Mouse (Mus musculus) granulocyte monocyte progenitor cell, adult 5-6 weeks (primary cell): ENCODE measurements at regions not wholly inside any gene's neighbourhood (a gene's known extent, or its start where the extent isn't known, plus 50 kb on each side); places are given as distances from the start of the nearest gene placed in this dataset.

ENCODE experiments used
- ATAC-seq: replicated peaks from 2 replicates; pipeline ENCODE4 v1.8.0; 2016; ENCODE audit warnings: mild to moderate bottlenecking, moderate TSS enrichment, inconsistent platforms; ENCODE audit not compliant: poor library complexity, severe bottlenecking

- no peak for ATAC-seq
These were observed 135.5 kb upstream of the Mrps10 start for GRCm38 (mm10) chr17:47233003-47233678.

- no peak for ATAC-seq
These were observed 138.0 kb upstream of the Mrps10 start for GRCm38 (mm10) chr17:47230715-47231114.

GRCm38 (mm10) chr17:47226391-47226790 lies 142.3 kb upstream of the Mrps10 start:
- no peak for ATAC-seq

GRCm38 (mm10) chr17:47225306-47226269 lies 143.1 kb upstream of the Mrps10 start:
- ATAC-seq: peak; percentile 74

- peak; percentile 62 for ATAC-seq
These were observed 147.5 kb upstream of the Mrps10 start for GRCm38 (mm10) chr17:47221068-47221796.

GRCm38 (mm10) chr17:47219846-47220245 lies 148.8 kb upstream of the Mrps10 start:
- ATAC-seq: no peak

- ATAC-seq: no peak
These were observed 152.2 kb upstream of the Mrps10 start for GRCm38 (mm10) chr17:47216490-47216889.

GRCm38 (mm10) chr17:47215841-47216240 lies 152.8 kb upstream of the Mrps10 start:
- ATAC-seq: peak; percentile 69

- peak; percentile 89 for ATAC-seq
These were observed 154.6 kb upstream of the Mrps10 start for GRCm38 (mm10) chr17:47214111-47214510.

GRCm38 (mm10) chr17:47210441-47211196 lies 158.1 kb upstream of the Mrps10 start:
- ATAC-seq: no peak

GRCm38 (mm10) chr17:47208886-47209585 lies 159.7 kb upstream of the Mrps10 start:
- ATAC-seq: no peak

- no peak for ATAC-seq
These were observed 161.2 kb upstream of the Mrps10 start for GRCm38 (mm10) chr17:47207471-47207870.

- peak; percentile 68 for ATAC-seq
These were observed 164.1 kb upstream of the Mrps10 start for GRCm38 (mm10) chr17:47204470-47205162.

- no peak for ATAC-seq
These were observed 169.5 kb upstream of the Mrps10 start for GRCm38 (mm10) chr17:47199206-47199605.

- no peak for ATAC-seq
These were observed 170.7 kb upstream of the Mrps10 start for GRCm38 (mm10) chr17:47197957-47198356.

- peak; percentile 65 for ATAC-seq
These were observed 171.7 kb upstream of the Mrps10 start for GRCm38 (mm10) chr17:47196992-47197391.

GRCm38 (mm10) chr17:47195981-47196380 lies 172.7 kb upstream of the Mrps10 start:
- ATAC-seq: no peak

GRCm38 (mm10) chr17:47194463-47195012 lies 174.1 kb upstream of the Mrps10 start:
- ATAC-seq: peak; percentile 40
